ENCODE assay signal across 13 mouse cellular contexts in the genomic region with DNA sequence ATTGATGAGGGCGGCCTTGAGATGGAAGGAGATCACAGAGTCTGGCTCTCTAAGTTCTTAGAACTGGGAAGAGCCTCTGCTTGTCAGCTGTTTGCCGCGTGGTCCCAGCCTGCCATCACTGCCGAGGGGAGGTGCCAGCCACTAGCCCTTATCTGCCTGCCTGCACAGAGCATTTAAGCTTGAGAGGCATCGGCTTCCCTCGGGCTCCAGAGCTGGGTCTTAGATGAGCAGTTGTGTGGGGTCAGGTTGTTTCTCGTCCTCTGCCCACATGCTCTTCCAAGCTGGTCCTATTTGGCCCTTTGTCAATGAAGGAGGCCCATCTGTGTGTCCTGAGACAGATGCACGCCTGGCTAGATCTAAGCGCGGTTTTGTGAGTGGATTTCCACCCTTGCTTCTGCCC. TPM values are rescaled to one million over a fixed set of nuclear protein-coding genes. Genes with fewer than 3 reads are reported as not detected.
DNase-seq lines count a peak whose midpoint lies in the region; ATAC-seq and TF ChIP-seq lines count a peak whose summit lies in the region.
"Had no signal": no experiment of that assay in that cellular context is flagged by ENCODE, and none has a peak within 500 bp of the region (broad histone marks: within the 10 kb centered on the region; RNA-seq: fewer than 3 reads in every experiment).

No protein-coding gene starts in this region.

- no peak; the same call in 1 of the 2 replicates for ATAC-seq in forebrain, postnatal 0 days
- ATAC-seq in inflammation-experienced regulatory T-cells, adult 6 months: no peak
- ATAC-seq: intestine, embryonic 16.5 days had no signal

- H3K4me2 ChIP-seq in forebrain, postnatal 0 days (ENCODE audit: low read depth): no peak overlapping the region
- H3K4me2 ChIP-seq: neural tube, embryonic 13.5 days had no signal

- H3K4me1 ChIP-seq in forebrain, embryonic 10.5 days: peaks cover 24% of the 10 kb centered on the region
- no peaks in the 10 kb centered on the region for H3K4me1 ChIP-seq in forebrain, postnatal 0 days (ENCODE audit: insufficient read depth)

- DNase-seq in forebrain, embryonic 10.5 days (ENCODE audit: extremely low spot score, low spot score): no peak
- DNase-seq in forebrain, postnatal 0 days: no peak
- DNase-seq in left cerebral cortex, postnatal 4 days: peak; percentile 64
- no peak for DNase-seq in left cerebral cortex, adult 8-10 months (ENCODE audit: low spot score in 2 of 2)
- DNase-seq in cerebellum, postnatal 36 days: peak; percentile 18 to 28
- peak; percentile 32 for DNase-seq in retina, embryonic 14.5 days (ENCODE audit: low spot score)
- DNase-seq in urinary bladder, adult 2 months (ENCODE audit: low spot score): no peak
- DNase-seq: right cerebral cortex, postnatal 4 days had no signal

- H3K9me3 ChIP-seq in forebrain, embryonic 10.5 days: no peaks in the 10 kb centered on the region
- H3K9me3 ChIP-seq in forebrain, postnatal 0 days (ENCODE audit: low read length): no peaks in the 10 kb centered on the region
- H3K9me3 ChIP-seq: heart, embryonic 10.5 days; neural tube, embryonic 13.5 days had no signal

- no peak for TF ChIP-seq CTCF in forebrain, postnatal 0 days (IDR thresholded peaks at IDR 0.05; ENCODE audit: low read depth)

- 71% methylated on average over 10 of the region's 10 CpGs for WGBS in forebrain, embryonic 10.5 days
- 58% methylated on average over 10 of the region's 10 CpGs for WGBS in forebrain, postnatal 0 days

- no peak overlapping the region for H3K9ac ChIP-seq in forebrain, postnatal 0 days
- H3K9ac ChIP-seq: liver, embryonic 14.5 days; neural tube, embryonic 13.5 days had no signal

- no peaks in the 10 kb centered on the region for H3K27me3 ChIP-seq in forebrain, embryonic 10.5 days (ENCODE audit: poor library complexity, severe bottlenecking)
- no peaks in the 10 kb centered on the region for H3K27me3 ChIP-seq in forebrain, postnatal 0 days (ENCODE audit: insufficient read depth, low read length)
- H3K27me3 ChIP-seq: neural tube, embryonic 13.5 days had no signal

- H3K36me3 ChIP-seq in forebrain, embryonic 10.5 days (replicated peaks): no peaks in the 10 kb centered on the region; the same call in 1 of the 2 replicates
- H3K36me3 ChIP-seq in forebrain, postnatal 0 days (ENCODE audit: insufficient read depth): no peaks in the 10 kb centered on the region
- H3K36me3 ChIP-seq: heart, embryonic 10.5 days; neural tube, embryonic 13.5 days had no signal

- H3K27ac ChIP-seq in forebrain, embryonic 10.5 days: peak overlapping the region; percentile 36
- no peak overlapping the region for H3K27ac ChIP-seq in forebrain, postnatal 0 days (ENCODE audit: low read depth, low read length)
- H3K27ac ChIP-seq: heart, embryonic 10.5 days; liver, embryonic 14.5 days; neural tube, embryonic 13.5 days had no signal

- intact Hi-C loops in left cerebral cortex, postnatal 4 days (cut with DNase I): no loop called here

- H3K4me3 ChIP-seq in forebrain, embryonic 10.5 days: no peak overlapping the region
- no peak overlapping the region for H3K4me3 ChIP-seq in forebrain, postnatal 0 days (ENCODE audit: low read depth, low read length)
- H3K4me3 ChIP-seq: heart, embryonic 10.5 days; neural tube, embryonic 13.5 days had no signal

RNA-seq across cellular contexts. Expression of a gene that starts 10.7 kb away (rescaled TPM):
- polyA plus RNA-seq in forebrain, embryonic 10.5 days (2016; fragmentation: Nextera tagmentation; extraction: Ambion mirVana): 15.6 and 16.5 TPM in 2 replicates
- 48.2 and 55.0 TPM in 2 replicates for total RNA-seq in forebrain, postnatal 0 days (2014; rRNA removed)
- polyA plus RNA-seq in forebrain, postnatal 0 days (2015; fragmentation: Nextera tagmentation; extraction: Ambion mirVana): 113 and 141 TPM in 2 replicates
- 100 to 1,000 TPM; 143 to 144 TPM for total RNA-seq in left cerebral cortex, postnatal 4 days (2021)
- total RNA-seq in left cerebral cortex, adult 8-10 months (2022): 100 to 1,000 TPM; 220 to 238 (median 224) TPM
- polyA plus RNA-seq in inflammation-experienced regulatory T-cells, adult 6 months (2017; shearing (Covaris generic)): 1 to 10 TPM; 2.4 to 5.3 (median 4.0) TPM
- 51.9 and 59.3 TPM in 2 replicates for polyA plus RNA-seq in urinary bladder, adult 2 months (2012; rRNA removed)

RNA-seq across cellular contexts. Expression of a gene that starts 42.6 kb away (rescaled TPM):
- 62.3 and 63.2 TPM in 2 replicates for polyA plus RNA-seq in forebrain, embryonic 10.5 days (2016; fragmentation: Nextera tagmentation; extraction: Ambion mirVana)
- 51.2 and 61.4 TPM in 2 replicates for total RNA-seq in forebrain, postnatal 0 days (2014; rRNA removed)
- 41.7 and 49.2 TPM in 2 replicates for polyA plus RNA-seq in forebrain, postnatal 0 days (2015; fragmentation: Nextera tagmentation; extraction: Ambion mirVana)
- total RNA-seq in left cerebral cortex, postnatal 4 days (2021): 10 to 100 TPM; 60.3 to 65.5 TPM
- total RNA-seq in left cerebral cortex, adult 8-10 months (2022): 10 to 100 TPM; 58.3 to 64.4 (median 62.9) TPM
- 10 to 100 TPM; 23.3 to 26.9 (median 25.2) TPM for polyA plus RNA-seq in inflammation-experienced regulatory T-cells, adult 6 months (2017; shearing (Covaris generic))
- polyA plus RNA-seq in urinary bladder, adult 2 months (2012; rRNA removed): 52.8 and 60.7 TPM in 2 replicates

Comparison
In these comparisons a context has a peak if more than half of its experiments do, and no peak if none do; other contexts are left out.
1. DNase-seq: peak in left cerebral cortex, postnatal 4 days (single experiment), cerebellum, postnatal 36 days (2 of 2) and retina, embryonic 14.5 days (single experiment); none in forebrain, embryonic 10.5 days (single experiment), forebrain, postnatal 0 days (single experiment), left cerebral cortex, adult 8-10 months (0 of 2) and urinary bladder, adult 2 months (single experiment).